Mouse (Mus musculus) liver, postnatal 0 days (tissue): ENCODE data around the gene Nudt19.

ENCODE experiments used
- CTCF ChIP-seq: sonication (generic); IDR thresholded peaks from 2 replicates; pipeline ENCODE4 v1.5.1; 2016; ENCODE audit warnings: antibody characterized with exemption, low read depth
- EP300 ChIP-seq: IDR thresholded peaks from 2 replicates; pipeline ENCODE4 v1.6.1; 2016; ENCODE audit warnings: antibody characterized with exemption, low read depth, mild to moderate bottlenecking

GRCm38 (mm10) chr7:35559838-35560237 is 3.7 kb upstream of the Nudt19 start:
- TF ChIP-seq CTCF (no peak), EP300 (peak; percentile 87)
